Comparison of ENCODE assay signal across 9 mouse cellular contexts in genomic region chr10:81473003-81473451, GRCm38 (mm10). TPM values are rescaled to one million over a fixed set of nuclear protein-coding genes. Genes with fewer than 3 reads are reported as not detected.
DNase-seq lines count a peak whose midpoint lies in the region; ATAC-seq and TF ChIP-seq lines count a peak whose summit lies in the region.
"Had no signal": no experiment of that assay in that cellular context is flagged by ENCODE, and none has a peak within 500 bp of the region (broad histone marks: within the 10 kb centered on the region; RNA-seq: fewer than 3 reads in every experiment).

No protein-coding gene starts in this region.

- peak; percentile 55 for DNase-seq in ES-CJ7 (ENCODE audit: low read depth, low spot score)
- peak; percentile 83 for DNase-seq in embryo, embryonic 11 days
- DNase-seq in mesoderm, embryonic 11.5 days (ENCODE audit: low read depth, low spot score), result peak; percentile 76
- peak; percentile 86 for DNase-seq in right cerebral cortex, postnatal 4 days
- no peak for DNase-seq in urinary bladder, postnatal 10 days (ENCODE audit: low spot score)
- DNase-seq in spleen, postnatal 36 days (ENCODE audit: low spot score in 2 of 2), result no peak
- DNase-seq in kidney, adult 2 months, result no peak

- peaks cover 39% of the 10 kb centered on the region for H3K36me3 ChIP-seq in hindbrain, embryonic 13.5 days
- H3K36me3 ChIP-seq in kidney, adult 2 months (ENCODE audit: control insufficient read depth, insufficient read depth, low read length), result no peaks in the 10 kb centered on the region

- peak overlapping the region; percentile 74 for H3K4me2 ChIP-seq in hindbrain, embryonic 13.5 days

- no peak for TF ChIP-seq CTCF in kidney, adult 2 months (conservative IDR thresholded peaks at IDR 0.05; ENCODE audit: insufficient read depth, insufficient read length, low read depth, low read length)

- peak overlapping the region; percentile 79 for H3K9ac ChIP-seq in hindbrain, embryonic 13.5 days

- H3K9me3 ChIP-seq in hindbrain, embryonic 13.5 days, result no peaks in the 10 kb centered on the region

- peak overlapping the region; percentile 94 for H3K27ac ChIP-seq in hindbrain, embryonic 13.5 days
- H3K27ac ChIP-seq in kidney, adult 2 months (ENCODE audit: insufficient read depth, low read depth, low read length), result no peak overlapping the region
- H3K27ac ChIP-seq: kidney, postnatal 0 days had no signal

- H3K4me1 ChIP-seq in hindbrain, embryonic 13.5 days (replicated peaks), result peaks cover 56% of the 10 kb centered on the region
- H3K4me1 ChIP-seq in kidney, adult 2 months (ENCODE audit: control insufficient read depth, insufficient read depth, low read length), result no peaks in the 10 kb centered on the region

- H3K4me3 ChIP-seq in hindbrain, embryonic 13.5 days, result peak overlapping the region; percentile 45
- no peak overlapping the region for H3K4me3 ChIP-seq in kidney, adult 2 months (ENCODE audit: insufficient read depth, low read depth, low read length)

- no peak for TF ChIP-seq POLR2A in kidney, adult 2 months (IDR thresholded peaks at IDR 0.05; ENCODE audit: low read depth, low read length)

- under 1% methylated on average over 22 of the region's 22 CpGs for WGBS in hindbrain, embryonic 13.5 days
- under 1% methylated on average over 22 of the region's 22 CpGs for WGBS in kidney, adult 2 months

- H3K27me3 ChIP-seq in hindbrain, embryonic 13.5 days, result peaks cover 42% of the 10 kb centered on the region
- H3K27me3 ChIP-seq in kidney, adult 2 months (replicated peaks; ENCODE audit: control insufficient read depth, insufficient read depth, low read length), result no peaks in the 10 kb centered on the region

- ATAC-seq in hindbrain, embryonic 13.5 days (ENCODE audit: low FRiP score), result peak; percentile 84

RNA-seq across cellular contexts. Expression of gene Celf5, which starts 9.5 kb away (rescaled TPM):
- polyA plus RNA-seq in hindbrain, embryonic 13.5 days (2015; fragmentation: Nextera tagmentation; extraction: Ambion mirVana), result 61.3 and 69.0 TPM in 2 replicates
- polyA plus RNA-seq in kidney, adult 2 months (2012; rRNA removed), result 0.18 and 0.27 TPM in 2 replicates

RNA-seq across cellular contexts. Expression of gene Nfic, which starts 17.6 kb away (rescaled TPM):
- polyA plus RNA-seq in hindbrain, embryonic 13.5 days (2015; fragmentation: Nextera tagmentation; extraction: Ambion mirVana), result 21.3 and 22.4 TPM in 2 replicates
- 64.7 and 82.5 TPM in 2 replicates for polyA plus RNA-seq in kidney, adult 2 months (2012; rRNA removed)

RNA-seq across cellular contexts. Expression of gene Ncln, which starts 23.2 kb away (rescaled TPM):
- polyA plus RNA-seq in hindbrain, embryonic 13.5 days (2015; fragmentation: Nextera tagmentation; extraction: Ambion mirVana), result 56.0 and 62.1 TPM in 2 replicates
- polyA plus RNA-seq in kidney, adult 2 months (2012; rRNA removed), result 148 and 190 TPM in 2 replicates

RNA-seq across cellular contexts. Expression of gene S1pr4, which starts 26.9 kb away (rescaled TPM):
- polyA plus RNA-seq in hindbrain, embryonic 13.5 days (2015; fragmentation: Nextera tagmentation; extraction: Ambion mirVana), result 0.93 and 0.95 TPM in 2 replicates
- polyA plus RNA-seq in kidney, adult 2 months (2012; rRNA removed), result 2.3 and 4.9 TPM in 2 replicates

RNA-seq across cellular contexts. Expression of gene Gna15, which starts 51.0 kb away (rescaled TPM):
- 1.2 and 1.7 TPM in 2 replicates for polyA plus RNA-seq in hindbrain, embryonic 13.5 days (2015; fragmentation: Nextera tagmentation; extraction: Ambion mirVana)
- 1.7 and 2.1 TPM in 2 replicates for polyA plus RNA-seq in kidney, adult 2 months (2012; rRNA removed)

Comparison
In these comparisons a context has a peak if more than half of its experiments do, and no peak if none do; other contexts are left out.
1. DNase-seq: peak in ES-CJ7 (single experiment), embryo, embryonic 11 days (single experiment), mesoderm, embryonic 11.5 days (single experiment) and right cerebral cortex, postnatal 4 days (single experiment); none in urinary bladder, postnatal 10 days (single experiment), spleen, postnatal 36 days (0 of 2) and kidney, adult 2 months (single experiment).
2. RNA of gene Celf5, which starts 9.5 kb away (polyA plus RNA-seq): 61.3 to 69.0 TPM in hindbrain, embryonic 13.5 days; 0.18 to 0.27 TPM in kidney, adult 2 months; every median in the first group is over 10 times any median in the second.